ENCODE assay signal across 26 mouse cellular contexts in the genomic region with DNA sequence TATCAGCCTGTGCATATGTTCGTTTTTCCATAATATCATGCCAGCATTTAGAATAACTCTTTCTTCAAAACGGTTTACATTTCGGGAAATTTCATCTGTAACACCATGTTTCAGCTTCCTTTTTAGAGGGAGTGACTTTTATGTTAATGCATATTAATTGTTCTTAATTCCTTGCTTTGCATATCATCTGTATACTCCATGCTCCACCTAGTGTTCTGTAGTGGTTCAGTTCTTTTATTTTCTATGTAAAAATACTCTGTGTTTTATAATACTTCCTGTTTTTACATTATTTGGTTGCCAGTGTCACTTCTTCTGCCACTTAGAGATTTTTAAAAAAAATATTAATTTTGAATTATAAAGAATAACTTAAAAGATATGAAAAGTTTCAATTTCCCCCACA.
DNase-seq lines count a peak whose midpoint lies in the region; ATAC-seq and TF ChIP-seq lines count a peak whose summit lies in the region.
"Had no signal": no experiment of that assay in that cellular context is flagged by ENCODE, and none has a peak within 500 bp of the region (broad histone marks: within the 10 kb centered on the region; RNA-seq: fewer than 3 reads in every experiment).

No protein-coding gene starts in this region.

- DNase-seq in heart, adult 2 months = no peak
- DNase-seq in heart, postnatal 36 days = no peak
- DNase-seq in kidney, postnatal 0 days (ENCODE audit: low spot score) = peak; percentile 3
- no peak for DNase-seq in kidney, postnatal 25 days
- no peak for DNase-seq in midbrain, postnatal 0 days (ENCODE audit: low spot score)
- DNase-seq in left cerebral cortex, adult 11 months (ENCODE audit: low spot score) = no peak
- DNase-seq: adrenal gland, adult 8-10 months; cerebellum, adult 18-20 months; cerebellum, postnatal 25 days; embryo, embryonic 11 days; heart, postnatal 4 days; kidney, adult 18-20 months; layer of hippocampus, adult 9-11 months; lung, adult 18-20 months; right cerebral cortex, adult 18-20 months; right cerebral cortex, postnatal 4 days; thymus, postnatal 36 days had no signal

- WGBS in heart, adult 2 months = 65% methylated on average over 3 of the region's 3 CpGs
- 81% methylated on average over 3 of the region's 3 CpGs for WGBS in kidney, postnatal 0 days
- WGBS in midbrain, postnatal 0 days = 90% methylated on average over 3 of the region's 3 CpGs
- WGBS in midbrain, embryonic 13.5 days = 90% methylated on average over 3 of the region's 3 CpGs

- H3K36me3 ChIP-seq in heart, adult 2 months (ENCODE audit: control insufficient read depth, insufficient read depth, low read length) = no peaks in the 10 kb centered on the region
- H3K36me3 ChIP-seq in kidney, postnatal 0 days (ENCODE audit: insufficient read depth, low read length) = no peaks in the 10 kb centered on the region
- H3K36me3 ChIP-seq in midbrain, postnatal 0 days (ENCODE audit: insufficient read depth, low read length) = no peaks in the 10 kb centered on the region
- H3K36me3 ChIP-seq in midbrain, embryonic 13.5 days = no peaks in the 10 kb centered on the region
- H3K36me3 ChIP-seq: embryonic facial prominence, embryonic 13.5 days; forebrain, embryonic 12.5 days; heart, embryonic 15.5 days; liver, embryonic 12.5 days; neural tube, embryonic 15.5 days had no signal

- intact Hi-C loops in heart, adult 2 months (cut with DNase I) = no loop called here
- intact Hi-C loops in heart, postnatal 36 days (cut with DNase I) = loop anchor here (5.0 kb wide), 1 partner anchor 305 kb away; no protein-coding TSS in a partner anchor

- H3K27me3 ChIP-seq in heart, adult 2 months (ENCODE audit: control insufficient read depth, insufficient read depth, low read length) = no peaks in the 10 kb centered on the region
- H3K27me3 ChIP-seq in kidney, postnatal 0 days (ENCODE audit: insufficient read depth, low read length) = no peaks in the 10 kb centered on the region
- no peaks in the 10 kb centered on the region for H3K27me3 ChIP-seq in midbrain, postnatal 0 days (ENCODE audit: insufficient read depth, low read length)
- H3K27me3 ChIP-seq in midbrain, embryonic 13.5 days = no peaks in the 10 kb centered on the region
- H3K27me3 ChIP-seq: embryonic facial prominence, embryonic 13.5 days; forebrain, embryonic 12.5 days; heart, embryonic 15.5 days; liver, embryonic 12.5 days; megakaryocyte, embryonic 14.5 days; neural tube, embryonic 15.5 days had no signal

- no peak overlapping the region for H3K27ac ChIP-seq in heart, adult 2 months
- H3K27ac ChIP-seq in kidney, postnatal 0 days = no peak overlapping the region
- H3K27ac ChIP-seq in midbrain, postnatal 0 days (ENCODE audit: low read depth, low read length) = no peak overlapping the region
- no peak overlapping the region for H3K27ac ChIP-seq in midbrain, embryonic 13.5 days
- H3K27ac ChIP-seq: embryonic facial prominence, embryonic 13.5 days; forebrain, embryonic 12.5 days; heart, embryonic 15.5 days; liver, embryonic 12.5 days; neural tube, embryonic 15.5 days had no signal

- ATAC-seq in kidney, postnatal 0 days (replicated peaks; ENCODE audit: low FRiP score, low read depth) = no peak
- ATAC-seq in midbrain, postnatal 0 days (ENCODE audit: low FRiP score) = no peak
- ATAC-seq in midbrain, embryonic 13.5 days = no peak
- ATAC-seq: activated CD4-positive, CD25-positive, alpha-beta regulatory T cell, adult 4 months; liver, embryonic 12.5 days had no signal

- no peaks in the 10 kb centered on the region for H3K9me3 ChIP-seq in kidney, postnatal 0 days (replicated peaks; ENCODE audit: low read length)
- no peaks in the 10 kb centered on the region for H3K9me3 ChIP-seq in midbrain, postnatal 0 days (ENCODE audit: low read length)
- H3K9me3 ChIP-seq in midbrain, embryonic 13.5 days = no peaks in the 10 kb centered on the region
- H3K9me3 ChIP-seq: embryonic facial prominence, embryonic 13.5 days; forebrain, embryonic 12.5 days; heart, embryonic 15.5 days; liver, embryonic 12.5 days; megakaryocyte, embryonic 14.5 days; neural tube, embryonic 15.5 days had no signal

- TF ChIP-seq EP300 in heart, adult 2 months (IDR thresholded peaks at IDR 0.05; ENCODE audit: insufficient read depth, low read depth, low read length) = no peak

- H3K9ac ChIP-seq in heart, adult 2 months (ENCODE audit: low read depth, low read length) = no peak overlapping the region
- H3K9ac ChIP-seq in kidney, postnatal 0 days (ENCODE audit: low read depth, low read length) = no peak overlapping the region
- H3K9ac ChIP-seq in midbrain, postnatal 0 days (replicated peaks; ENCODE audit: low read length, poor library complexity, severe bottlenecking) = no peak overlapping the region
- no peak overlapping the region for H3K9ac ChIP-seq in midbrain, embryonic 13.5 days (replicated peaks)
- H3K9ac ChIP-seq: embryonic facial prominence, embryonic 13.5 days; forebrain, embryonic 12.5 days; heart, embryonic 15.5 days; liver, embryonic 12.5 days; neural tube, embryonic 15.5 days had no signal

- H3K4me3 ChIP-seq in heart, adult 2 months = no peak overlapping the region
- no peak overlapping the region for H3K4me3 ChIP-seq in kidney, postnatal 0 days (replicated peaks; ENCODE audit: low read depth, low read length)
- no peak overlapping the region for H3K4me3 ChIP-seq in midbrain, postnatal 0 days (ENCODE audit: low read depth, low read length)
- H3K4me3 ChIP-seq in midbrain, embryonic 13.5 days (replicated peaks) = no peak overlapping the region
- H3K4me3 ChIP-seq: embryonic facial prominence, embryonic 13.5 days; erythroblast, embryonic 14.5 days; forebrain, embryonic 12.5 days; heart, embryonic 15.5 days; liver, embryonic 12.5 days; megakaryocyte, embryonic 14.5 days; neural tube, embryonic 15.5 days had no signal

- H3K79me2 ChIP-seq in heart, adult 2 months (replicated peaks; ENCODE audit: control insufficient read depth, insufficient read depth, low read length) = no peaks in the 10 kb centered on the region

- H3K4me1 ChIP-seq in heart, adult 2 months (ENCODE audit: control insufficient read depth, insufficient read depth, low read length) = no peaks in the 10 kb centered on the region
- no peaks in the 10 kb centered on the region for H3K4me1 ChIP-seq in kidney, postnatal 0 days (replicated peaks; ENCODE audit: insufficient read depth, low read length)
- H3K4me1 ChIP-seq in midbrain, postnatal 0 days (ENCODE audit: insufficient read depth, low read length) = no peaks in the 10 kb centered on the region
- H3K4me1 ChIP-seq in midbrain, embryonic 13.5 days (replicated peaks) = no peaks in the 10 kb centered on the region
- H3K4me1 ChIP-seq: embryonic facial prominence, embryonic 13.5 days; forebrain, embryonic 12.5 days; heart, embryonic 15.5 days; liver, embryonic 12.5 days; megakaryocyte, embryonic 14.5 days; neural tube, embryonic 15.5 days had no signal

- TF ChIP-seq POLR2A in heart, adult 2 months (IDR thresholded peaks at IDR 0.05; ENCODE audit: insufficient read depth, low read depth, low read length) = no peak

- TF ChIP-seq CTCF in heart, adult 2 months (IDR thresholded peaks at IDR 0.05) = peak; percentile 30
- TF ChIP-seq CTCF in kidney, postnatal 0 days (IDR thresholded peaks at IDR 0.05; ENCODE audit: low read depth) = peak; percentile 51
- TF ChIP-seq CTCF in midbrain, postnatal 0 days (IDR thresholded peaks at IDR 0.05) = peak; percentile 55

- H3K4me2 ChIP-seq in kidney, postnatal 0 days (ENCODE audit: low read length) = no peak overlapping the region
- no peak overlapping the region for H3K4me2 ChIP-seq in midbrain, postnatal 0 days (ENCODE audit: low read depth, low read length, poor library complexity, severe bottlenecking)
- no peak overlapping the region for H3K4me2 ChIP-seq in midbrain, embryonic 13.5 days (replicated peaks)
- H3K4me2 ChIP-seq: embryonic facial prominence, embryonic 13.5 days; forebrain, embryonic 12.5 days; heart, embryonic 15.5 days; liver, embryonic 12.5 days; neural tube, embryonic 15.5 days had no signal
